Mouse (Mus musculus): Measurements from ENCODE around the gene Foxd4.

- TF ChIP-seq CTCF (conservative IDR thresholded peaks at IDR 0.05; ENCODE audit: insufficient read depth, insufficient read length, low read depth, low read length), result no peak
- TF ChIP-seq POLR2A (IDR thresholded peaks at IDR 0.05; ENCODE audit: low read depth, low read length), result no peak
Observed at GRCm38 (mm10) chr19:24900581-24901220, at the start of gene Foxd4.

Data from kidney, adult 2 months (tissue).